Mouse (Mus musculus) neural tube, embryonic 12.5 days (tissue): ENCODE results near the gene Cdca4. TPM values are rescaled to one million over a fixed set of nuclear protein-coding genes. Genes with fewer than 3 reads are reported as not detected.

Experiments
- ATAC-seq: fragments of 200-750 bp; cut with Nextera tagmentation; 2 replicates; pipeline ENCODE4 v1.8.0; 2017; ENCODE audit warnings: low read depth, mild to moderate bottlenecking, moderate TSS enrichment, moderate library complexity; ENCODE audit not compliant: low FRiP score
- H3K27ac ChIP-seq: fragments of 300-500 bp; sonication (generic); 2 replicates; pipeline ENCODE4 v1.5.1; 2016
- H3K27me3 ChIP-seq: fragments of 300-500 bp; sonication (generic); replicated peaks from 2 replicates; pipeline ENCODE4 v1.6.1; 2016; ENCODE audit warnings: mild to moderate bottlenecking
- H3K36me3 ChIP-seq: fragments of 300-500 bp; sonication (generic); 2 replicates; pipeline ENCODE4 v1.6.1; 2016; ENCODE audit warnings: mild to moderate bottlenecking
- H3K4me1 ChIP-seq: fragments of 300-500 bp; sonication (generic); 2 replicates; pipeline ENCODE4 v1.6.1; 2016
- H3K4me2 ChIP-seq: fragments of 300-500 bp; sonication (generic); replicated peaks from 2 replicates; pipeline ENCODE4 v1.6.1; 2016; ENCODE audit warnings: mild to moderate bottlenecking
- H3K4me3 ChIP-seq: fragments of 300-500 bp; sonication (generic); 2 replicates; pipeline ENCODE4 v1.5.1; 2016
- H3K9ac ChIP-seq: fragments of 300-500 bp; sonication (generic); 2 replicates; pipeline ENCODE4 v1.6.1; 2016; ENCODE audit warnings: mild to moderate bottlenecking
- H3K9me3 ChIP-seq: fragments of 300-500 bp; sonication (generic); 2 replicates; pipeline ENCODE4 v1.6.1; 2016; ENCODE audit warnings: mild to moderate bottlenecking
- WGBS: fragments of 180-500 bp; shearing (Covaris S2); methylation state at CpG from one replicate; pipeline ENCODE4 v1.1.7; 2016; 5-methylcytosine and 5-hydroxymethylcytosine counted together
- polyA plus RNA-seq: library from polyadenylated mRNA; unstranded; fragments of >200 nt; fragmentation: Nextera tagmentation; extraction: Ambion mirVana; gene quantifications from 2 replicates; pipeline ENCODE4 v1.2.1, GENCODE M21; 2016

Cdca4 gene
- polyA plus RNA-seq, 1 experiment from 2014 or later = 103 TPM

DNA sequence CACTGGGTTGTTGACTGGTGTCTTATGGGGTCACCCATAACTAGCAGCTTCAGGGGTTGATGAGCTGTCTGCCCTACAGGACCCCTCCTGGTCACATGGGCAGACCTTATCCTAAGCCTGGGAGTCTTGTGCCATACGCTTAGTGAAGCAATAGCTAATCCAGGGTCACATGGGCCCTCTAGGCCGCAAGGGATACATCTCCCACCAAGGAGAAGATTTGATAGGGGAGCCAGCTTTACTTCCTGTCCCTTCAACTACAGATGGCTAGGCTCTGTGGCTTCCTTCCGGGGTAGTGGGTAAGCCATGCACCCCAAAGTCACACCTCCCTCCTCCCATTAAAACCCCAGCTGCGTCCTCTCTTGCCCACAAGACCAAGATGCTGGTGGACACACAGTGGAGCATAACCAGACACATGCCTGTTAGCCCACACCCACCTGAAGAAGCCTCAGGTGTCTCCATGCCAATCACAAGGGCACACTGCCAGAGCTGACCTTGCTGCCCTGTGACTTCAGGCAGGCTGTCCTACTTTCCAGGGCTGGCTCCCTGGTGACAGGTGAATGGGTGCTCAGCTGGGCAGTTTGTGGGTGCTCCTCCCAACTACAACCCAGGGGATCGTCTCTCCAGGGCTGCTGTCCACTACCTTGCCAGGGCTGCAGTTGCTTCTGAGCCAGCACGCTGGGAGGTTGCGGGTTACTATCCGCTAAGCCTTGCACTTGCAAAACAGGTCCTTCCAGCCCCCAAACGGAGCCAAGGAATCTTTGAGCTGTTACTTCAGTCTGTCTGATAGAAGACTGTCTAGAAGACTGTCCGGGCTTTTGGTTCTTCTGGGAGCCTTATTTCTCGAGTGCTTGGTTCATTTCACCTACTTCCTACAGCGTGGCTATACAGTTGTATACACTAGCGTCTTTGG lies 39.2 kb upstream of the Cdca4 start, which contains the start of gene Gpr132:
Gene Gpr132, minus strand, starts transcription at position 51 of the 910 bp plus-strand sequence.
- 70% methylated on average over 13 of the region's 13 CpGs for WGBS
- no peak within 1 kb of the TSS for H3K4me3 ChIP-seq
- H3K9ac ChIP-seq = no peak within 1 kb of the TSS
- peaks cover 11% of the 10 kb centered on the region for H3K27me3 ChIP-seq
- H3K27ac ChIP-seq = no peak within 1 kb of the TSS
- no peak for ATAC-seq
- H3K36me3 ChIP-seq = no peaks in the 10 kb centered on the region
- no peaks in the 10 kb centered on the region for H3K9me3 ChIP-seq
- H3K4me1 ChIP-seq = peaks cover 5% of the 10 kb centered on the region
- no peak within 1 kb of the TSS for H3K4me2 ChIP-seq

- Histone ChIP-seq H3K4me2 (no peak overlapping the region), H3K9ac (no peak overlapping the region)
These were observed 38.0 kb upstream of the Cdca4 start for GRCm38 (mm10) chr12:112867106-112867674.

DNA sequence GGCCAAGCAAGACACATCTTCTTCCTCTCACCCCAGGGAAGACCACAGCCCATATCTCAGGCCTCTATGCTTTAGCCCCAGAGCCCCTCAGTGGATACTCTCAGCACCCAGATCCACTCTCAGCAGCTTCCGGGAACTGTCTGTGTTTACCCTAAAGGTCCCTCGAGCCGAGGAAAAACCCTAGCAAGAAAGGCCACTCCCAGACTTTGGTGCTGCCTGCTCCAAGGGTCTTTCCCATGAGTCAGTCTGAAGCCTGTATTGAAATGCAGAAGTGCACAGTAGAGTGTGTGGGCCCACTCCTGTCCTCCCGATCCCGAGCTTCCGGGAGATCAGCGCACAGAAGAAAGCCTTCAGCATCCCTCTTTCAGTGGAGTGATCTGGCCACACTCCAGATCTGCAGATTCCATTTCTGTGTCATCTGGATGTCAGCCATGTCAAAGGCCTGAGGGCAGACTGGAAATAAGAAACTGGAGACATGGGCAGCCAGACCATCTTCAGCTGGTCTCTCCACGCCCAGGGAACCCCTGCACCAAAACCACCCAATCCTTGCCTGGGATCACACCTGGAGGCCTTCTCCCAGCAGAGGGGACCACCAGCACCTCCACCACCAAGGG lies 37.4 kb upstream of the Cdca4 start:
- peaks cover 9% of the 10 kb centered on the region; the same call in 1 of the 2 replicates for H3K27me3 ChIP-seq
- no peak for ATAC-seq
- H3K4me2 ChIP-seq = no peak overlapping the region
- H3K9me3 ChIP-seq = no peaks in the 10 kb centered on the region
- no peak overlapping the region for H3K27ac ChIP-seq
- H3K36me3 ChIP-seq = no peaks in the 10 kb centered on the region
- no peak overlapping the region for H3K4me3 ChIP-seq
- H3K9ac ChIP-seq = no peak overlapping the region
- WGBS = 87% methylated on average over 8 of the region's 8 CpGs
- peaks cover 5% of the 10 kb centered on the region for H3K4me1 ChIP-seq

More at GRCm38 (mm10) chr12:112867106-112867674, 38.0 kb upstream of the Cdca4 start:
- Histone ChIP-seq H3K4me1 (peaks cover 5% of the 10 kb centered on the region), H3K27me3 (peaks cover 9% of the 10 kb centered on the region; the same call in 1 of the 2 replicates), H3K27ac (no peak overlapping the region), H3K9me3 (no peaks in the 10 kb centered on the region), H3K36me3 (no peaks in the 10 kb centered on the region), H3K4me3 (no peak overlapping the region)
- no peak for ATAC-seq
- 87% methylated on average over 7 of the region's 7 CpGs for WGBS

DNA sequence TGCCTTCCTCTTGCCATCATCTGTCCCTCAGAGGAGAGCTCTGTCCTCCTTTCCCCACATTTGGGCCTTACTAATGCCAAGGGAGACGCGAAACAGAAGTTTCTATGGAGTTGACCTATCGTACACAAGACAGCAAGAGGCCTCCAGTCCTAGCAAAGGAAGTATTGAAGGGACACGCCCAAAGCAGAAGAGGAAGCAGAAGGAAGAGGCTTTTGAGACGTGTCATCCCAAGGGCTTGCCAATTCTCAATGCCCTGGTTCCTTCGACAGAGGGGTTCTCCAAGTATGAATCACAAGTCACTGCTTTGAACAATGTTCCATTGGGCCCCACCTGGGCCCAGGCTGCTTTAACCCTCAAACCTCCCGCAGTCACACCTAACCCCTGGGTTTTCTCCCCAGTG lies 35.6 kb upstream of the Cdca4 start:
- H3K4me2 ChIP-seq = no peak overlapping the region
- 85% methylated on average over 7 of the region's 7 CpGs for WGBS
- H3K9ac ChIP-seq = no peak overlapping the region
- H3K27me3 ChIP-seq = no peaks in the 10 kb centered on the region
- no peak overlapping the region for H3K27ac ChIP-seq
- no peak overlapping the region for H3K4me3 ChIP-seq
- no peaks in the 10 kb centered on the region for H3K36me3 ChIP-seq
- H3K9me3 ChIP-seq = no peaks in the 10 kb centered on the region
- H3K4me1 ChIP-seq = peaks cover 4% of the 10 kb centered on the region
- ATAC-seq = no peak

- H3K4me2 ChIP-seq = no peak overlapping the region
- H3K4me1 ChIP-seq = no peaks in the 10 kb centered on the region
- H3K9me3 ChIP-seq = no peaks in the 10 kb centered on the region
- H3K27me3 ChIP-seq = no peaks in the 10 kb centered on the region
- H3K36me3 ChIP-seq = no peaks in the 10 kb centered on the region
- no peak overlapping the region for H3K4me3 ChIP-seq
- no peak overlapping the region for H3K9ac ChIP-seq
- WGBS = 69% methylated on average over 9 of the region's 9 CpGs
- ATAC-seq = no peak
- H3K27ac ChIP-seq = no peak overlapping the region
These were observed 32.7 kb upstream of the Cdca4 start for GRCm38 (mm10) chr12:112861911-112862321.

DNA sequence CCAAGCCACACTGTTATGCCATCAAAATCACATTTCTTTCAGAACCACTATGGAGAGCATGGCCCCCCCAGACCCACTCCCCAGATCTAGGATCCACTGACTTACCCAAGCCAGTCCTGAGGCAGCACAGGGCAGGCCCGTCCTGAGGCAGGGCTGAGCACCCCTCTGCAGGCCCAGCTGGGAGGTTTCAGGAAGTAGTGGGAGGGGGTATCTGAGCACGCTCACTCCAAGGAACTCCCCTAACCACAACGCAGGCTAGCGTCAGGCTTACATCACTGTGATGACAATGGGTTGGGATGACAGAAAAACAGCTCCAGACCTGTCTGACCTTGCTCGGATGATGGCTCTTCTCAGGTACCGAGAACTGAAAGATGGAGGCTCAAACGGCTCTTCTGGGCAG lies 31.5 kb upstream of the Cdca4 start:
- Histone ChIP-seq H3K4me2 (no peak overlapping the region), H3K27me3 (no peaks in the 10 kb centered on the region), H3K4me3 (no peak overlapping the region), H3K36me3 (no peaks in the 10 kb centered on the region), H3K4me1 (no peaks in the 10 kb centered on the region), H3K9ac (no peak overlapping the region), H3K9me3 (no peaks in the 10 kb centered on the region), H3K27ac (no peak overlapping the region)
- 80% methylated on average over 7 of the region's 7 CpGs for WGBS
- ATAC-seq = no peak

GRCm38 (mm10) chr12:112859930-112860329 lies 30.7 kb upstream of the Cdca4 start:
- no peak overlapping the region for H3K4me3 ChIP-seq
- no peaks in the 10 kb centered on the region for H3K36me3 ChIP-seq
- no peak overlapping the region for H3K27ac ChIP-seq
- ATAC-seq = no peak
- no peak overlapping the region for H3K4me2 ChIP-seq
- whole genome bisulfite sequencing = 81% methylated on average over 8 of the region's 8 CpGs
- no peaks in the 10 kb centered on the region for H3K27me3 ChIP-seq
- no peaks in the 10 kb centered on the region for H3K9me3 ChIP-seq
- no peaks in the 10 kb centered on the region for H3K4me1 ChIP-seq
- no peak overlapping the region for H3K9ac ChIP-seq

GRCm38 (mm10) chr12:112858581-112859336 lies 29.5 kb upstream of the Cdca4 start:
- no peak for ATAC-seq
- Histone ChIP-seq H3K4me2 (no peak overlapping the region), H3K36me3 (no peaks in the 10 kb centered on the region), H3K27ac (no peak overlapping the region), H3K27me3 (no peaks in the 10 kb centered on the region), H3K4me1 (no peaks in the 10 kb centered on the region), H3K9me3 (no peaks in the 10 kb centered on the region), H3K9ac (no peak overlapping the region), H3K4me3 (no peak overlapping the region)
- 87% methylated on average over 9 of the region's 9 CpGs for WGBS

DNA sequence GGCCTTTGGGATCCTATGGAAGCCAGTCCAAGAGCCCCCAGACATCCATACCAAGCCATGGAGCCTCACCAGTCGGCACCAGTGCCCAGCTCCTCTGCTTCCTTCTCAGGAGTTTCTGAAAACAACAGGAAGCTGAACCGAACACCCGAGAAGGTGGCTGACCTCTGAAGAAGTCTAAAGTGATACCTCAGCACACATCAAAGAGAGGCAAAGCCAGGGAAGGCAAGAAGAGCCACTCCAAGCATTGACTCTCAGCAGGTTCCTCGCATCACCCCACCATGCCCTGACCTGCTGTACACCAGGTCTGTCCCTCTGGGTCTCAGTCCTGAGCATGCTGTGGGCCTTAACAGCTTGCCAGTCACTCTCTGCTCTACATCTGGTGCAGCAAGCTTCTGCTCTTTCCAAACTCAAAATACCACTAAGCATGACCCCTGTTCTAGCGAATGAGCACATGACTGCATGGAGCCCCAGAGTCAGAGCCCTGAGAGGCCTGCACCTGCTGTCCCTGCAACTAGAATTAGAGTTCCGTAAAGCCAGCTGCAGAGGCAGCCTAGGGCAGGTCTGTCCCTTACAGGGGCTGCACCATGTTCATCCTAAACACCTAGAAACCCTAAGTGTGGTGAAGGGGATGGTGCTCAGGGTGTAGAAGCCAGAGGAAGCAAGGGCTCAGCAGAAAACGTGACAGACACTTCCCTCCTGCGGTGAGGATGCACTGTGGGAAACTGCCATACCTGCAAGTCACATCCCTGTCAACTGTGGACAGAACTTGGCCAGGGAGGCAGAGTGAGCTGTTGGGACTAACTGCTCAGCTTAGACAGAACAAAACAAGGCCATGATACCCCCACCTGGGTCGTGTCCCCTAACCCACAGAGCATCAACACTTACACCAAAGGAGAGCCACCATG lies 28.1 kb upstream of the Cdca4 start:
- Histone ChIP-seq H3K4me2 (no peak overlapping the region), H3K9ac (no peak overlapping the region), H3K27ac (no peak overlapping the region), H3K4me3 (no peak overlapping the region), H3K36me3 (no peaks in the 10 kb centered on the region), H3K4me1 (no peaks in the 10 kb centered on the region), H3K9me3 (no peaks in the 10 kb centered on the region), H3K27me3 (no peaks in the 10 kb centered on the region)
- 69% methylated on average over 9 of the region's 9 CpGs for WGBS
- ATAC-seq = no peak

- Histone ChIP-seq H3K4me2 (no peak overlapping the region), H3K27me3 (no peaks in the 10 kb centered on the region), H3K9me3 (no peaks in the 10 kb centered on the region), H3K4me1 (no peaks in the 10 kb centered on the region), H3K27ac (no peak overlapping the region), H3K36me3 (no peaks in the 10 kb centered on the region), H3K4me3 (no peak overlapping the region), H3K9ac (no peak overlapping the region)
- 83% methylated on average over 3 of the region's 3 CpGs for whole genome bisulfite sequencing
- no peak for ATAC-seq
These were observed 27.1 kb upstream of the Cdca4 start for GRCm38 (mm10) chr12:112856338-112856737.

DNA sequence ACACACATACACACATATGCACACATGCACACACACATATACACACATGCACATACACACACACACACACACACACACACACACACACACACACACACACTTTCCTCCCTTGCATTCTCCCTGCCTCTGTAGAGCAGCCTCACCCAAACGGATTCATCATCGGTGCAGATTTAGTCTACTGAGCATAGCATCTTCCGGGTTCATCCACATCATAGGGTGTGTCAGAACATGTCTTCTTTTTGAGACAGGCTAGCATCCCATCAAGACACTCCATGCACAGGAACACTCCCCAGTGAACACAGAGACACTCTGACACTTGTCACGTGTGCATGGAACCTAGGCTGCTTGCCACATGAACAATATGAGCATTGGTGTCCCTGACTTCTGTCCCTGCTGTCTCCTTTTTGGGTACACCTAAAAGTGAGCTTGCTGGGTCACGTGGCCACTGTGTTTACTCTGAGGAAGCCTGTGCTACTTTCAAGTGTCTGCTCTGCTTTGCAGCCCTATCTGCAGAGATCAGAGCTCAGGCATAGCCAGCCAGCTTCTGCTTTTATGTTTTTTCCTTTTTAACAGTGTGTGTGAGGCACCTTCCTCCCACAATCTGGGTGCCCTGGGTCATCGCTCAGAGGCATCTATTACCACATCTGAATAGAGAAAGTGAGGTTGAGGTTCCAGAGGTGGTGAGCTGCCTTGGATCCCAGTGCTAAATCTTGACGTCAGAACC lies 25.5 kb upstream of the Cdca4 start:
- H3K4me1 ChIP-seq = no peaks in the 10 kb centered on the region
- ATAC-seq = no peak
- WGBS = 83% methylated on average over 7 of the region's 7 CpGs
- H3K27me3 ChIP-seq = no peaks in the 10 kb centered on the region
- no peaks in the 10 kb centered on the region for H3K36me3 ChIP-seq
- H3K4me3 ChIP-seq = no peak overlapping the region
- H3K4me2 ChIP-seq = no peak overlapping the region
- no peak overlapping the region for H3K27ac ChIP-seq
- no peaks in the 10 kb centered on the region for H3K9me3 ChIP-seq
- no peak overlapping the region for H3K9ac ChIP-seq
